Mouse (Mus musculus) B cell, adult 2 months (primary cell): ENCODE measurements at regions not wholly inside any gene's neighbourhood (a gene's known extent, or its start where the extent isn't known, plus 50 kb on each side); places are given as distances from the start of the nearest gene placed in this dataset.
A peak's percentile ranks its signal among the peaks of the same experiment; 100 is the strongest.

Experiments
- DNase-seq, 2 experiments: peaks; one replicate each; pipeline ENCODE4 v3.0.0; 2022

GRCm38 (mm10) chrY:43772246-43772645 lies 492.0 kb downstream of the Gm21739 start:
- DNase-seq, result peak; percentile 0 to 1
